Mouse (Mus musculus) monocyte, adult 2 months (primary cell): ENCODE results near the gene Wdr74.
"Not testable (repeated sequence)": the region's sequence is repeated elsewhere in the genome, so short reads cannot be mapped to it uniquely, and the experiment has no call there.

ENCODE experiments used
- DNase-seq, 2 experiments: peaks; one replicate each; pipeline ENCODE4 v3.0.0; 2022; ENCODE audit warnings: low spot score in 2 of 2, low read depth in 1 of 2

Gene Wdr74

DNA sequence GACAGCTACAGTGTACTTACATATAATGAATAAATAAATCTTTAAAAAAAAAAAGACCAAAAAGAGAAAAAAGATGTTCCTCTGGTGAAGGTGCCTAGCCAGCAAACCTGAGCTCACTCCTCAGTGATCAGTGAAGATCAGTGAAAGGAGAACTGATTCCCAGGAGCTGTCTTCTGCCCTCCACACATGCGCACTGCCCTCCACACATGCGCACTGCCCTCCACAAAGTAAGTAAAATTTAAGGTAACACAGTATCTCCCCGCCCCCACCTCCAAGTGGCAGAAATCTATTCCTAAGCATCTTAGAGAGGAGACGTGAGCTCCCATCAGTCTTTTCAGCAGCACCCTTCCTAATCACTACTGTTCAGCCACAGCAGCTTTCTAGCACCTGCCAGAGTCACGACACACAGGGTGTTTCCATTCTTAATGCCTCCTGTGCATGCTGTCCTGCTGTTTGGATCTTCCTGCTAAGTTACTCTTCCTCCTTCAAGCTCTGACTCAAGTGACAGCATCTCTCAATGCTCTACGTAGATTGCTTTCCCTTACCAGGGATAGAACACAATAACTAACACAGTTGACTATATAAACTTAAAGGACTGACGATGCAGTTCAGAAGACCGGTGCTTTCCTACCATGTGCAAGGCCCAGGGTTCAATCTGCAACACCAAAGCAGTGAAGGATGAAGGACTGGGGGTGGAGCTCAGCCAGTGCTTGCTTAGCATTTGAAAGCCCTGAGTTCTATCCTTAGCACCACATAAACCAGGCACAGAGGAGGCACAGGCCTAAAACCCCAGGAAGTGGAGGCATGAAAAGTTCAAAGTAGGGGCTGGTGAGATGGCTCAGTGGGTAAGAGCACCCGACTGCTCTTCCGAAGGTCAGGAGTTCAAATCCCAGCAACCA lies 19.5 kb upstream of the Wdr74 start:
- no peak for DNase-seq

GRCm38 (mm10) chr19:8716767-8717475 lies 18.7 kb upstream of the Wdr74 start:
- no peak for DNase-seq

DNA sequence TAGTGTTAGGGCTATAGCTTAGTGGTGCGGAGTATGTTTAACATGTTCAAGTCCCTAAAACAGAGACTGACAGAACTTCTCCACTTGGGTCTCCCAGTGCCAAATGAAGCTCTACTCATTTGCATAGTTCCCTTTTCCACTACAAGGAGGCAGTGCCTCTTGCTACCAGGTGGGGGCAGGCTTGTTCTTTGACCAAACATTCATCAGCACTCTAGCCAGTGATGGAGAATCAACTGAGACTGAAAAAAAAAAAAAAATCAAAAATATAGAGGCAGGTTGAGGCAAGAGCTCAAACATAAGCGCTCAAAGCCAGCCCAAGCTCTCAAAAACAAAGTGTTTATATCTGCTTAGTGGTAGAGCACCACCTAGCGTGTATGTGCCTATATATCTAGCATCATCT lies 17.3 kb upstream of the Wdr74 start:
- DNase-seq = peak; percentile 42 to 52

DNA sequence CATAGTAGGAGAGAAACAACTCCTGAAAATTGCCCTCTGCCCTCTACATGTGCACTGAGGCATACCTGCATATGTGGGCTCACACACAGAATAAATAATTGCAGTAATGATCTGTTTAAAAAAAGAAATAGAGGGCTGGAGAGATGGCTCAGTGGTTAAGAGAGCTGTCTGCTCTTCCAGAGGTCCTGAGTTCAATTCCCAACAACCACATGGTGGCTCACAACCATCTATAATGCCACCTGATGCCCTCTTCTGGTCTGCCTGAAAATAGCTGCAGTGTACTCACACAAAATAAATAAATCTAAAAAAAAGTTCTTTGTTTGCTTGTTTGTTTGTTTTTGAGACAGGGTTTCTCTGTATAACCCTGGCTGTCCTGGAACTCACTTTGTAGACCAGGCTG lies 16.6 kb upstream of the Wdr74 start:
- DNase-seq = not testable (repeated sequence)

GRCm38 (mm10) chr19:8721378-8721777 lies 14.2 kb upstream of the Wdr74 start:
- DNase-seq = no peak

DNA sequence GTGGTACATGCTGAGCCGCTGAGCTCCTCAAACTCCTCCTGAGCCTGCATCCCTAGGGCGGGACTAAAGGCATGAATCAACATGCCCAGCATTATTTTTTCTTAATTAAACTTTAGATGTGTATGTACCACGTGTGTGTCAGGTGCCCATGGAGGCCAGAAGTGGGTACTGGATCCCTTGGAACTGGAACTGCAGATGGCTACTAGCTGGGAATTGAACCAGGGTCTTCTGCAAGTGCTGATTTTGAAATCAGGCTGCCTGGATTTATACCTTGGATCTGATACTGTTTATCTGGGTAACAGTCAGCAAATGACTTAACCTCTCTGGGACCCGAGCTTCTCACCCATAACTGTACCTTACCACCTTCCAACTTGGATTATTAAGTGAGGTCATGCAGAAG lies 13.6 kb upstream of the Wdr74 start:
- DNase-seq = no peak

GRCm38 (mm10) chr19:8722559-8722906 lies 13.1 kb upstream of the Wdr74 start:
- no peak for DNase-seq

DNA sequence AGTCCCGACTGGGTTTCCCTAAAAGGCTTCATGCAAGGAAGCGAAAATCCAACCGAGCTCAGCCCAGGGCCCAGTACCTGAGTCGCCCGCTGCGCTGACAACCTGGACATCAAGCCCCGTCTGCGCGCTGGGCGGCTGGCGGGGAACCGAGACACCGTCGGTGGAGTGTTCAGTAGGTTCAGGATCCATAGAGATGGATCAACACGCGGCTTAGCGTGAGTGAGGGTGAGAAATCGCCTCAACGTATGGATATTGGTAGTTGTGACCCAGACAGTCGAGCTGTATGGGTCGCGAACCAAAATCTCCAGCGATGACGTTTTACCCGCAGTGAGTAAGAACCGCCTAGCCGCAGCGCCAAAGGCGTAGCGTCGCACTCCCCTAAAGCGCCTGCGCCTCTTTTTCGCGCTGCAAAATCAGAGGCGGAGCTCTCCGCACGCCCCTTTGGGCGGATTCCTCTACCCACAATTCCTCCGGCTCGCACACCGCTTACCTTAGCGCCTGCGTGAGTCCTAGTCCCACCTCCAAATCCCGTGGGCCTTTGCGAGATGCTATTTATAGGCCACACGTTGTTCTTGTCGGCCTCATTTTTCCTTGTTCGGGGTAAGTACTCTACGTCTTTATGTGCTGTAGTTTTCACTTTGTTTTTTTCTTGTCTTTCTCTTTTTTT lies 12.6 kb upstream of the Wdr74 start, which contains the start of gene Slc3a2:
Slc3a2 (minus strand) TSS at position 463 of the 667 bp plus-strand sequence.
- DNase-seq = peak; percentile 92 to 95

- no peak for DNase-seq
Observed at GRCm38 (mm10) chr19:8723574-8724346, 11.9 kb upstream of the Wdr74 start.

GRCm38 (mm10) chr19:8724392-8724791 lies 11.2 kb upstream of the Wdr74 start:
- DNase-seq = no peak

- DNase-seq = no peak
Observed at GRCm38 (mm10) chr19:8725081-8725613, 10.5 kb upstream of the Wdr74 start.

DNA sequence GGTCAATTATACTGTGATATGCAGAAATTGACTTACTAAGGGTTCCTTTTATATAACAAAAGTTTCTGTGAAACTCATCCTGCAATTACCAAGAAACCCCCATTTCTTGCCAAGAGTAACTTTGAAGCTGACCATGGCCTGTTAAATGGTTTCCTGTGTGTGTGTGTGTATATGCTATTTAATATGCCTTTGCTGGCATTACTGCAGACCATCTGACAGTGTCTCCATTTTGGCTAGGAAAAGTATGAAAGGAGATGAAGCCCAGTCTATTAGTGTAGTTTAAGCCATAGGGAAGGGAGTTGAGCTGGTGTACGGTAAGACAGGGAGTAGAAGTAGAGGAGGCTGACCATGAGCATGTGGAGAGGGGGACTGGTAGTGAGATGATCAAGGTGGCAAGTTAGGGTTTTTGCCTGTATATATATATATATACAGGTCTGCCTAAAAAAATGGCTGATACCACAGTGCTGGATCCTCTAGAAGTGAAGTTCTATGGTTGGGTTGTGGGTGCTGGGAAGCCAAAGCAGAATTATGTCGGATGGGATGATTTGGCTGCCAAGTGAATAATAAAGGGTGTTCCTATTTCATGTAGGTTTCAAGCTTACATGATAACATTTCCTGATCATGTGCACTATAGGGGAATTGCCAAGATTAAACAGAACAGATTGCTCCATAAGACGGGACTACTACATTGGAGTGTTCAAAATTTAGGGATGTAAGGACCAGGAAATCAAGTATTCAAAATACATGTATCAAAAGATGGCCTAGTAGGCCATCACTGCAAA lies 8.8 kb upstream of the Wdr74 start:
- DNase-seq = no peak

- DNase-seq = no peak
Observed at GRCm38 (mm10) chr19:8727495-8728114, 8.0 kb upstream of the Wdr74 start.

GRCm38 (mm10) chr19:8728335-8729099 lies 7.1 kb upstream of the Wdr74 start:
- DNase-seq = not testable (repeated sequence)

- DNase-seq = no peak
Observed at GRCm38 (mm10) chr19:8734334-8734733, 1.3 kb upstream of the Wdr74 start.

DNA sequence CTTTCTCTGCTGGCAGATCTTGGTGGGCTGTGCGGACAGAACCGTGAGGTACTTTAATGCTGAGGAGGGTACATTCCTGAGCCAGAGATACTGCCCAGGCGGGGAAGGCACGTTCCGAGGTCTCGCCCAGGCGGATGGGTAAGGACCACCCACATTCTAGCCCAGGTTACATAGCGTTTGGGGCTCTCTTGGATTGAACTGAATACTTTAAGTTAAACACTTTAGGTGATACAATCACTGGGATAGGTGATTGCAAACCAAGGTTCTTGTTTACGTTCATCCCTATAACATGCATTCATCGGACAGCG lies 487 bp downstream of the Wdr74 start:
- peak in 1 of 2 experiments; percentile 4 for DNase-seq

DNA sequence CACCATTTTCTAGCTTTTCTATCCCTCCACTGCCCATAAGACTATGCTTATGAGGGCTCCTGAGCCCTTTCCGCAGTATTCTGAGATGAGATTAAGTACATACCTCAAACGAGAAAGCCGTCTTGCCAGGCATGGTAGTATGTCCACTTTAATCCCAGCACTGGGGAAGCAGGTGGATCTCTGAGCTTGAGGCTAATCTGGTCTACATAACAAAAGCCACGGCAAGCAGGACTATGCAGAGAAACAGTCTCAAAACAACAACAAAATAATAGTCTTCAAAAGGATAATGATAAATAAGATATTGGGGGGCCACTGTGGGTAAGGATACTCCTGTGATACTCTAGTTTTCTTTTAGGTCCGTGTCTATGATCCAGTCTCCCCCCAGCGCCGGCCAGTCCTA lies 3.3 kb downstream of the Wdr74 start:
- no peak for DNase-seq

DNA sequence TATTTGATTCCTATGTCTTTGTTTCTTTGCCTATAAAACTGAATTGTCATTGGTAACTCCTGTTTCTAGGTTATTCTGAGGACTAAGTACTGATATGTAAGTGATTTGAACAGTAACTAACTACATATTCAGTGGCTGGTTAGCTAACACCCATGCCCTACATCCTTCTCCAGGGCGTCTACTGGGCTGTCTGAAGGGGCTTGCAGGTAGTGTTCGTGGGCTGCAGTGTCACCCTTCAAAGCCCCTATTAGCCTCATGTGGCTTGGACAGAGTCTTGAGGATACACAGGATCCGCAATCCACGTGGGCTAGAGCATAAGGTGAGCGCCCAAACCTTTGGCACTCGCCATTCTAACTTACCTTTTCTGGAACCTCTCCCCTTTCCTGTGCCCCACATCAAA lies 4.0 kb downstream of the Wdr74 start:
- no peak for DNase-seq

GRCm38 (mm10) chr19:8740603-8741002 lies 5.0 kb downstream of the Wdr74 start, which contains the start of gene 1700092M07Rik:
Gene 1700092M07Rik, plus strand, starts transcription at chr19:8740718.
- no peak for DNase-seq
